Mouse (Mus musculus) layer of hippocampus, adult 2 months (tissue): ENCODE measurements at regions not wholly inside any gene's neighbourhood (a gene's known extent, or its start where the extent isn't known, plus 50 kb on each side); places are given as distances from the start of the nearest gene placed in this dataset.

Experiments used
- DNase-seq, 2 experiments: peaks; one replicate each; pipeline ENCODE4 v3.0.0; 2022; ENCODE audit warnings: low spot score in 2 of 2
- H3K27ac ChIP-seq: fragments of 200-600 bp; 2 replicates; pipeline ENCODE4 v1.8.1; 2022
- H3K4me3 ChIP-seq: fragments of 200-600 bp; 2 replicates; pipeline ENCODE4 v1.8.1; 2022; ENCODE audit warnings: mild to moderate bottlenecking
- CTCF ChIP-seq: fragments of 200-600 bp; conservative IDR thresholded peaks from 2 replicates; pipeline ENCODE4 v1.8.1; 2022; ENCODE audit warnings: antibody characterized with exemption, mild to moderate bottlenecking, moderate library complexity

GRCm38 (mm10) chr9:6668001-6668969 is 398.6 kb upstream of the Ddi1 start:
- TF ChIP-seq CTCF, result peak; percentile 96
- DNase-seq, result peak; percentile 53 to 62
- H3K4me3 ChIP-seq, result peak overlapping the region; percentile 49
- no peak overlapping the region for H3K27ac ChIP-seq

- Histone ChIP-seq H3K27ac (no peak overlapping the region), H3K4me3 (no peak overlapping the region)
- DNase-seq, result no peak
- no peak for TF ChIP-seq CTCF
Observed at GRCm38 (mm10) chr9:6665679-6666078, 396.0 kb upstream of the Ddi1 start.

GRCm38 (mm10) chr9:6652267-6652994 is 382.8 kb upstream of the Ddi1 start:
- H3K4me3 ChIP-seq, result no peak overlapping the region
- no peak overlapping the region for H3K27ac ChIP-seq
- TF ChIP-seq CTCF, result no peak
- no peak for DNase-seq

GRCm38 (mm10) chr9:6651572-6652236 is 382.1 kb upstream of the Ddi1 start:
- H3K4me3 ChIP-seq, result no peak overlapping the region
- no peak overlapping the region for H3K27ac ChIP-seq
- TF ChIP-seq CTCF, result no peak
- no peak for DNase-seq

- no peak for TF ChIP-seq CTCF
- H3K4me3 ChIP-seq, result no peak overlapping the region
- DNase-seq, result no peak
- H3K27ac ChIP-seq, result no peak overlapping the region
Observed at GRCm38 (mm10) chr9:6645796-6646309, 376.2 kb upstream of the Ddi1 start.

GRCm38 (mm10) chr9:6645321-6645720 is 375.7 kb upstream of the Ddi1 start:
- H3K27ac ChIP-seq, result no peak overlapping the region
- DNase-seq, result no peak
- TF ChIP-seq CTCF, result no peak

GRCm38 (mm10) chr9:6617155-6617554 is 347.5 kb upstream of the Ddi1 start:
- TF ChIP-seq CTCF, result no peak
- no peak for DNase-seq
- H3K4me3 ChIP-seq, result no peak overlapping the region

More at GRCm38 (mm10) chr9:6645321-6645720, 375.7 kb upstream of the Ddi1 start:
- H3K4me3 ChIP-seq, result no peak overlapping the region

GRCm38 (mm10) chr9:6609284-6609627 is 339.6 kb upstream of the Ddi1 start:
- TF ChIP-seq CTCF, result no peak
- H3K27ac ChIP-seq, result no peak overlapping the region
- DNase-seq, result no peak
- no peak overlapping the region for H3K4me3 ChIP-seq

More at GRCm38 (mm10) chr9:6617155-6617554, 347.5 kb upstream of the Ddi1 start:
- no peak overlapping the region for H3K27ac ChIP-seq

- no peak for DNase-seq
- H3K4me3 ChIP-seq, result no peak overlapping the region
- TF ChIP-seq CTCF, result no peak
- H3K27ac ChIP-seq, result no peak overlapping the region
Observed at GRCm38 (mm10) chr9:6608428-6609283, 339.0 kb upstream of the Ddi1 start.
